17 mouse cellular contexts compared by ENCODE assay signal in the genomic region with DNA sequence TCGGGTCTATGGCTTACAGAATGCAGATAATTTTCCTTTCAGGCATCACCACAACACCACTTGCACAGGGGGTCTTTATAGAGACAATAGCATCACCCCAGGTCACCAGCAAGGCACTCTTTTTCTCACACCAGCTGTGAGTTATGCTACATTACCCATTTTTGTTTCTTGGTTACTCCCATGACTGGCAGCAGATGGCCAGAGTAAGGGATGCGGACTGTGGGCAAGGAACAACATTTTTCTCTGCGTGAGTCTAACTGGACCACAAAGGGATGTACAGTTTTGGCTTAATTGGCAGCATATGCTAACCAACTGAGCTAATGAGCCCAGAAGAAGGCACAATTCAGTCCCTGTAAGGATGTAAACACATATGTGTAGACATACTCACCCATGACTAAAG.
DNase-seq lines count a peak whose midpoint lies in the region; ATAC-seq and TF ChIP-seq lines count a peak whose summit lies in the region.
"Had no signal": no experiment of that assay in that cellular context is flagged by ENCODE, and none has a peak within 500 bp of the region (broad histone marks: within the 10 kb centered on the region; RNA-seq: fewer than 3 reads in every experiment).

No protein-coding gene starts in this region.

- H3K27me3 ChIP-seq in forebrain, embryonic 11.5 days (ENCODE audit: control insufficient read depth, insufficient read depth, low read length): no peaks in the 10 kb centered on the region
- H3K27me3 ChIP-seq in forebrain, embryonic 15.5 days: no peaks in the 10 kb centered on the region
- H3K27me3 ChIP-seq in midbrain, postnatal 0 days (ENCODE audit: insufficient read depth, low read length): no peaks in the 10 kb centered on the region
- H3K27me3 ChIP-seq in midbrain, embryonic 11.5 days (ENCODE audit: control insufficient read depth, insufficient read depth, low read length): no peaks in the 10 kb centered on the region
- no peaks in the 10 kb centered on the region for H3K27me3 ChIP-seq in hindbrain, embryonic 14.5 days (ENCODE audit: control insufficient read depth, insufficient read depth, low read length)
- H3K27me3 ChIP-seq: embryonic facial prominence, embryonic 15.5 days; limb, embryonic 15.5 days had no signal

- 55% methylated on average over 3 of the region's 3 CpGs for WGBS in forebrain, embryonic 11.5 days
- 30% methylated on average over 3 of the region's 3 CpGs for WGBS in forebrain, embryonic 15.5 days
- 46% methylated on average over 3 of the region's 3 CpGs for WGBS in midbrain, postnatal 0 days
- 84% methylated on average over 3 of the region's 3 CpGs for WGBS in midbrain, embryonic 11.5 days
- WGBS in hindbrain, embryonic 14.5 days: 30% methylated on average over 3 of the region's 3 CpGs

- no peak overlapping the region for H3K9ac ChIP-seq in forebrain, embryonic 11.5 days (ENCODE audit: low read length)
- H3K9ac ChIP-seq in forebrain, embryonic 15.5 days (replicated peaks): no peak overlapping the region
- H3K9ac ChIP-seq in midbrain, postnatal 0 days (replicated peaks; ENCODE audit: low read length, poor library complexity, severe bottlenecking): no peak overlapping the region
- no peak overlapping the region for H3K9ac ChIP-seq in midbrain, embryonic 11.5 days (ENCODE audit: low read length)
- no peak overlapping the region for H3K9ac ChIP-seq in hindbrain, embryonic 14.5 days
- H3K9ac ChIP-seq: embryonic facial prominence, embryonic 15.5 days; limb, embryonic 15.5 days had no signal

- no peak overlapping the region for H3K27ac ChIP-seq in forebrain, embryonic 11.5 days (ENCODE audit: low read depth, low read length)
- H3K27ac ChIP-seq in forebrain, embryonic 15.5 days (replicated peaks): no peak overlapping the region
- H3K27ac ChIP-seq in midbrain, postnatal 0 days (ENCODE audit: low read depth, low read length): no peak overlapping the region
- H3K27ac ChIP-seq in midbrain, embryonic 11.5 days (ENCODE audit: low read depth, low read length): no peak overlapping the region
- no peak overlapping the region for H3K27ac ChIP-seq in hindbrain, embryonic 14.5 days
- H3K27ac ChIP-seq: embryonic facial prominence, embryonic 15.5 days; limb, embryonic 15.5 days had no signal

- no peak overlapping the region for H3K4me2 ChIP-seq in forebrain, embryonic 11.5 days (ENCODE audit: low read depth, low read length, severe bottlenecking)
- H3K4me2 ChIP-seq in forebrain, embryonic 15.5 days (replicated peaks): no peak overlapping the region
- H3K4me2 ChIP-seq in midbrain, postnatal 0 days (ENCODE audit: low read depth, low read length, poor library complexity, severe bottlenecking): no peak overlapping the region
- no peak overlapping the region for H3K4me2 ChIP-seq in midbrain, embryonic 11.5 days
- no peak overlapping the region for H3K4me2 ChIP-seq in hindbrain, embryonic 14.5 days (replicated peaks)
- H3K4me2 ChIP-seq: embryonic facial prominence, embryonic 15.5 days; limb, embryonic 15.5 days had no signal

- no peaks in the 10 kb centered on the region for H3K4me1 ChIP-seq in forebrain, embryonic 11.5 days (replicated peaks; ENCODE audit: control insufficient read depth, insufficient read depth, low read length)
- H3K4me1 ChIP-seq in forebrain, embryonic 15.5 days: peaks cover 4% of the 10 kb centered on the region; the same call in 1 of the 2 replicates
- H3K4me1 ChIP-seq in midbrain, postnatal 0 days (ENCODE audit: insufficient read depth, low read length): no peaks in the 10 kb centered on the region
- H3K4me1 ChIP-seq in midbrain, embryonic 11.5 days (ENCODE audit: control insufficient read depth, insufficient read depth, low read length): no peaks in the 10 kb centered on the region
- 0 out of 2 replicates have a peak, but pooled peaks cover 4% of the 10 kb centered on the region for H3K4me1 ChIP-seq in hindbrain, embryonic 14.5 days (replicated peaks; ENCODE audit: control insufficient read depth, insufficient read depth, low read length)
- H3K4me1 ChIP-seq: embryonic facial prominence, embryonic 15.5 days; limb, embryonic 15.5 days had no signal

- ATAC-seq in forebrain, embryonic 11.5 days (replicated peaks; ENCODE audit: low FRiP score): 0 out of 2 replicates have a peak, but pooled peaks have one; percentile 49
- no peak; the same call in 1 of the 2 replicates for ATAC-seq in forebrain, embryonic 15.5 days (replicated peaks)
- no peak for ATAC-seq in midbrain, postnatal 0 days (ENCODE audit: low FRiP score)
- no peak for ATAC-seq in midbrain, embryonic 11.5 days (ENCODE audit: low FRiP score)
- ATAC-seq in hindbrain, embryonic 14.5 days (ENCODE audit: low FRiP score): peak; percentile 77; the same call in 1 of the 2 replicates

- no peaks in the 10 kb centered on the region for H3K9me3 ChIP-seq in forebrain, embryonic 11.5 days (ENCODE audit: control insufficient read depth, low read length)
- no peaks in the 10 kb centered on the region for H3K9me3 ChIP-seq in forebrain, embryonic 15.5 days
- H3K9me3 ChIP-seq in midbrain, postnatal 0 days (ENCODE audit: low read length): no peaks in the 10 kb centered on the region
- H3K9me3 ChIP-seq in midbrain, embryonic 11.5 days (ENCODE audit: control insufficient read depth, low read length): no peaks in the 10 kb centered on the region
- no peaks in the 10 kb centered on the region for H3K9me3 ChIP-seq in hindbrain, embryonic 14.5 days (ENCODE audit: control insufficient read depth, low read length)
- H3K9me3 ChIP-seq: embryonic facial prominence, embryonic 15.5 days; limb, embryonic 15.5 days had no signal

- H3K4me3 ChIP-seq in forebrain, embryonic 11.5 days (ENCODE audit: low read depth, low read length): no peak overlapping the region
- H3K4me3 ChIP-seq in forebrain, embryonic 15.5 days: no peak overlapping the region
- H3K4me3 ChIP-seq in midbrain, postnatal 0 days (ENCODE audit: low read depth, low read length): no peak overlapping the region
- no peak overlapping the region for H3K4me3 ChIP-seq in midbrain, embryonic 11.5 days (ENCODE audit: low read depth, low read length)
- H3K4me3 ChIP-seq in hindbrain, embryonic 14.5 days (replicated peaks; ENCODE audit: low read length): no peak overlapping the region
- H3K4me3 ChIP-seq: embryonic facial prominence, embryonic 15.5 days; limb, embryonic 15.5 days had no signal

- no peak for DNase-seq in forebrain, embryonic 11.5 days (ENCODE audit: low spot score)
- peak; percentile 68 for DNase-seq in midbrain, postnatal 0 days (ENCODE audit: low spot score)
- no peak for DNase-seq in midbrain, embryonic 11.5 days (ENCODE audit: low spot score, missing footprints)
- no peak for DNase-seq in hindbrain, embryonic 14.5 days (ENCODE audit: low spot score)
- DNase-seq in lung, postnatal 10 days: no peak
- no peak for DNase-seq in heart, adult 11 months
- DNase-seq: adrenal gland, postnatal 10 days; cerebellum, adult 8-10 months; gastrocnemius, postnatal 10 days; kidney, adult 18-20 months; lung, adult 18-20 months; lung, postnatal 36 days; right cerebral cortex, adult 18-20 months; thymus, postnatal 4 days had no signal

- no peak for TF ChIP-seq CTCF in midbrain, postnatal 0 days (IDR thresholded peaks at IDR 0.05)

- H3K36me3 ChIP-seq in forebrain, embryonic 11.5 days (ENCODE audit: control insufficient read depth, insufficient read depth, low read length): no peaks in the 10 kb centered on the region
- no peaks in the 10 kb centered on the region for H3K36me3 ChIP-seq in forebrain, embryonic 15.5 days
- H3K36me3 ChIP-seq in midbrain, postnatal 0 days (ENCODE audit: insufficient read depth, low read length): no peaks in the 10 kb centered on the region
- no peaks in the 10 kb centered on the region for H3K36me3 ChIP-seq in midbrain, embryonic 11.5 days (ENCODE audit: control insufficient read depth, insufficient read depth, low read length)
- H3K36me3 ChIP-seq in hindbrain, embryonic 14.5 days (replicated peaks; ENCODE audit: control insufficient read depth, insufficient read depth): no peaks in the 10 kb centered on the region
- H3K36me3 ChIP-seq: embryonic facial prominence, embryonic 15.5 days; limb, embryonic 15.5 days had no signal

Comparison
In these comparisons a context has a peak if more than half of its experiments do, and no peak if none do; other contexts are left out.
1. ATAC-seq: peak in forebrain, embryonic 11.5 days (single experiment) and hindbrain, embryonic 14.5 days (single experiment); none in forebrain, embryonic 15.5 days (single experiment), midbrain, postnatal 0 days (single experiment) and midbrain, embryonic 11.5 days (single experiment).